Mouse (Mus musculus) MEL (cell line): Measurements from ENCODE around the gene Abhd4. TPM values are rescaled to one million over a fixed set of nuclear protein-coding genes. Genes with fewer than 3 reads are reported as not detected.

Source experiments
- DNase-seq: peaks from one replicate; pipeline ENCODE4 v3.0.0; 2011; ENCODE audit warnings: low read depth, low spot score
- H3K27ac ChIP-seq: 2 replicates; pipeline ENCODE4 v1.5.1; 2012; ENCODE audit warnings: low read depth, mild to moderate bottlenecking, control low read depth, low read length, moderate library complexity; ENCODE audit not compliant: control insufficient read depth
- H3K27me3 ChIP-seq, 2 experiments: fragments of 150-350 bp in 1 of 2; sonication (generic) in 1 of 2; 2 replicates each; pipeline ENCODE4 v1.6.1; 2012; ENCODE audit warnings: low read length in 2 of 2, mild to moderate bottlenecking in 2 of 2, improper control_type of control experiment in 1 of 2, moderate library complexity in 1 of 2; ENCODE audit not compliant: insufficient read depth in 2 of 2, control insufficient read depth in 1 of 2
- H3K36me3 ChIP-seq, 2 experiments: 2 replicates each; pipeline ENCODE4 v1.6.1; 2012 to 2014; ENCODE audit warnings: low read length in 2 of 2, improper control_type of control experiment in 1 of 2, inconsistent platforms in 1 of 2, mild to moderate bottlenecking in 1 of 2; ENCODE audit not compliant: insufficient read depth in 2 of 2, control insufficient read depth in 1 of 2
- H3K4me1 ChIP-seq, 2 experiments: fragments of 150-350 bp in 1 of 2; sonication (generic) in 1 of 2; 2 replicates each; pipeline ENCODE4 v1.6.1; 2012; ENCODE audit warnings: low read length in 2 of 2, improper control_type of control experiment in 1 of 2, mild to moderate bottlenecking in 1 of 2; ENCODE audit not compliant: insufficient read depth in 2 of 2, control insufficient read depth in 1 of 2
- H3K4me3 ChIP-seq, 2 experiments: fragments of 150-350 bp in 1 of 2; sonication (generic) in 1 of 2; 2 replicates each; pipeline ENCODE4 v1.5.1; 2012; ENCODE audit warnings: low read depth in 2 of 2, low read length in 2 of 2, mild to moderate bottlenecking in 2 of 2, moderate library complexity in 2 of 2, control low read depth in 1 of 2, improper control_type of control experiment in 1 of 2; ENCODE audit not compliant: control insufficient read depth in 1 of 2, insufficient read depth in 1 of 2
- H3K79me2 ChIP-seq: 2 replicates; pipeline ENCODE4 v1.6.1; 2012; ENCODE audit warnings: mild to moderate bottlenecking, low read length, moderate library complexity; ENCODE audit not compliant: control insufficient read depth, poor library complexity, insufficient read depth
- H3K9ac ChIP-seq: 2 replicates; pipeline ENCODE4 v1.6.1; 2012; ENCODE audit warnings: low read depth, mild to moderate bottlenecking, control low read depth, low read length, moderate library complexity; ENCODE audit not compliant: control insufficient read depth, poor library complexity, severe bottlenecking
- H3K9me3 ChIP-seq: fragments of 150-350 bp; sonication (generic); replicated peaks from 2 replicates; pipeline ENCODE4 v1.6.1; 2012; ENCODE audit warnings: mild to moderate bottlenecking, low read length, improper control_type of control experiment, moderate library complexity; ENCODE audit not compliant: insufficient read depth
- BHLHE40 ChIP-seq: IDR thresholded peaks from 2 replicates; pipeline ENCODE4 v1.6.1; 2012; ENCODE audit warnings: low read depth, mild to moderate bottlenecking, inconsistent platforms, low read length, improper control_type of control experiment, borderline replicate concordance
- CHD1 ChIP-seq: IDR thresholded peaks from 2 replicates; pipeline ENCODE4 v1.6.1; 2012; ENCODE audit warnings: low read depth, mild to moderate bottlenecking, inconsistent platforms, low read length, improper control_type of control experiment
- CHD2 ChIP-seq: IDR thresholded peaks from 2 replicates; pipeline ENCODE4 v1.6.1; 2011; ENCODE audit warnings: low read length, improper control_type of control experiment
- CTCF ChIP-seq, 3 experiments: IDR thresholded peaks in 2 of 3; conservative IDR thresholded peaks in 1 of 3; 2 replicates each; pipeline ENCODE4 v1.5.1; 2011 to 2012; ENCODE audit warnings: low read length in 3 of 3, low read depth in 2 of 3, mild to moderate bottlenecking in 2 of 3, improper control_type of control experiment in 1 of 3, inconsistent platforms in 1 of 3, mixed read lengths in 1 of 3, moderate library complexity in 1 of 3; ENCODE audit not compliant: control insufficient read depth in 1 of 3, insufficient read depth in 1 of 3, poor library complexity in 1 of 3, severe bottlenecking in 1 of 3
- ELF1 ChIP-seq: IDR thresholded peaks from 2 replicates; pipeline ENCODE4 v1.6.1; 2014; ENCODE audit warnings: low read depth, mild to moderate bottlenecking, inconsistent platforms, low read length, improper control_type of control experiment, moderate library complexity
- EP300 ChIP-seq, 2 experiments: IDR thresholded peaks; 2 replicates each; pipeline ENCODE4 v1.6.1; 2011; ENCODE audit warnings: improper control_type of control experiment in 2 of 2, low read length in 2 of 2, low read depth in 1 of 2, mild to moderate bottlenecking in 1 of 2
- ETS1 ChIP-seq: IDR thresholded peaks from 2 replicates; pipeline ENCODE4 v1.6.1; 2012; ENCODE audit warnings: low read depth, mild to moderate bottlenecking, inconsistent platforms, low read length, improper control_type of control experiment, moderate library complexity
- GATA1 ChIP-seq: IDR thresholded peaks from 2 replicates; pipeline ENCODE4 v1.6.1; 2011; ENCODE audit warnings: low read depth, low read length, improper control_type of control experiment
- HCFC1 ChIP-seq: IDR thresholded peaks from 2 replicates; pipeline ENCODE4 v1.6.1; 2012; ENCODE audit warnings: low read depth, mild to moderate bottlenecking, inconsistent platforms, low read length, improper control_type of control experiment, moderate library complexity
- KAT2A ChIP-seq: conservative IDR thresholded peaks from 2 replicates; pipeline ENCODE4 v1.6.1; 2012; ENCODE audit warnings: low read depth, low read length, improper control_type of control experiment, inconsistent platforms
- MAX ChIP-seq: IDR thresholded peaks from 2 replicates; pipeline ENCODE4 v1.6.1; 2011; ENCODE audit warnings: low read length, improper control_type of control experiment
- MAZ ChIP-seq: IDR thresholded peaks from 2 replicates; pipeline ENCODE4 v1.6.1; 2012; ENCODE audit warnings: low read depth, mild to moderate bottlenecking, inconsistent platforms, low read length, improper control_type of control experiment
- MEF2A ChIP-seq: IDR thresholded peaks from 2 replicates; pipeline ENCODE4 v1.6.1; 2014; ENCODE audit warnings: low read depth, mild to moderate bottlenecking, inconsistent platforms, low read length, improper control_type of control experiment; ENCODE audit not compliant: poor library complexity, insufficient replicate concordance, severe bottlenecking; ENCODE audit errors: extremely low read depth
- MXI1 ChIP-seq: IDR thresholded peaks from 2 replicates; pipeline ENCODE4 v1.6.1; 2011; ENCODE audit warnings: mild to moderate bottlenecking, low read depth, low read length, improper control_type of control experiment
- MYC ChIP-seq: IDR thresholded peaks from 2 replicates; pipeline ENCODE4 v1.6.1; 2011; ENCODE audit warnings: low read depth, mild to moderate bottlenecking, low read length, improper control_type of control experiment, moderate library complexity
- NELFE ChIP-seq: IDR thresholded peaks from 2 replicates; pipeline ENCODE4 v1.6.1; 2011; ENCODE audit warnings: low read depth, low read length, improper control_type of control experiment
- NRF1 ChIP-seq: IDR thresholded peaks from 2 replicates; pipeline ENCODE4 v1.6.1; 2014; ENCODE audit warnings: low read depth, mild to moderate bottlenecking, inconsistent platforms, low read length, improper control_type of control experiment, moderate library complexity; ENCODE audit not compliant: poor library complexity, insufficient read depth, severe bottlenecking
- POLR2A ChIP-seq, 2 experiments: IDR thresholded peaks; 2 replicates each; pipeline ENCODE4 v1.6.1; 2011 to 2012; ENCODE audit warnings: low read length in 2 of 2, mild to moderate bottlenecking in 2 of 2, control low read depth in 1 of 2, improper control_type of control experiment in 1 of 2, low read depth in 1 of 2, moderate library complexity in 1 of 2; ENCODE audit not compliant: control insufficient read depth in 1 of 2, insufficient read depth in 1 of 2, poor library complexity in 1 of 2
- POLR2AphosphoS2 ChIP-seq: IDR thresholded peaks from 2 replicates; pipeline ENCODE4 v1.6.1; 2011; ENCODE audit warnings: low read length, improper control_type of control experiment
- RAD21 ChIP-seq: IDR thresholded peaks from 2 replicates; pipeline ENCODE4 v1.6.1; 2011; ENCODE audit warnings: mild to moderate bottlenecking, low read depth, low read length, improper control_type of control experiment
- RCOR1 ChIP-seq: IDR thresholded peaks from 2 replicates; pipeline ENCODE4 v1.6.1; 2012; ENCODE audit warnings: low read depth, mild to moderate bottlenecking, inconsistent platforms, low read length, improper control_type of control experiment
- SIN3A ChIP-seq: IDR thresholded peaks from 2 replicates; pipeline ENCODE4 v1.6.1; 2012; ENCODE audit warnings: low read length, improper control_type of control experiment, inconsistent platforms
- SMC3 ChIP-seq: IDR thresholded peaks from 2 replicates; pipeline ENCODE4 v1.6.1; 2011; ENCODE audit warnings: low read depth, low read length, improper control_type of control experiment
- TBP ChIP-seq: IDR thresholded peaks from 2 replicates; pipeline ENCODE4 v1.8.0; 2011; ENCODE audit warnings: low read depth, low read length, improper control_type of control experiment
- TCF12 ChIP-seq: IDR thresholded peaks from 2 replicates; pipeline ENCODE4 v1.6.1; 2014; ENCODE audit warnings: low read depth, mild to moderate bottlenecking, inconsistent platforms, low read length, improper control_type of control experiment, moderate library complexity
- ZMIZ1 ChIP-seq: IDR thresholded peaks from 2 replicates; pipeline ENCODE4 v1.6.1; 2012; ENCODE audit warnings: low read depth, mild to moderate bottlenecking, inconsistent platforms, low read length, improper control_type of control experiment, moderate library complexity
- polyA plus RNA-seq, 2 experiments: library from polyadenylated mRNA; stranded (reverse) in 1 of 2; unstranded in 1 of 2; fragments of >175 nt in 1 of 2; fragments of >200 nt in 1 of 2; gene quantifications; 2 replicates each; pipeline versions ENCODE4 v1.2.1 to v1.2.4; 2012; ENCODE audit warnings: low replicate concordance in 2 of 2, low read depth in 1 of 2; ENCODE audit not compliant: insufficient read length in 2 of 2, insufficient read depth in 1 of 2, missing spikeins in 1 of 2
- total RNA-seq: library from RNA; depleted of rRNA; stranded (reverse); fragments of 300-350 nt; gene quantifications from 2 replicates; pipeline ENCODE4 v1.2.3, GENCODE M21; 2012; rRNA removed

The Abhd4 gene
- total RNA-seq = 13.1 and 13.2 TPM in 2 replicates
- polyA plus RNA-seq = 10 to 100 TPM in 1 of 2 experiments, not detected in 1; 32.0 TPM

GRCm38 (mm10) chr14:54253741-54254291 is at the start of gene Abhd4, which contains the start of gene Dad1:
TSS of gene Abhd4 (plus strand) at chr14:54254188.
TSS of gene Dad1 (minus strand) at chr14:54254104.
- peak; percentile 99 for DNase-seq
- peaks cover 0 to 24% of the 10 kb centered on the region in 2 experiments; a peak in 2 of 4 replicates for H3K36me3 ChIP-seq
- TF ChIP-seq KAT2A (peak; percentile 85), CHD1 (no peak), NRF1 (peak; percentile 89), HCFC1 (peak; percentile 94), RCOR1 (no peak), ELF1 (peak; percentile 95), MYC (peak; percentile 68), POLR2AphosphoS2 (peak; percentile 90; the same call in 1 of the 2 replicates), ZMIZ1 (peak; percentile 81; the same call in 1 of the 2 replicates), SMC3 (no peak), MEF2A (no peak), TCF12 (peak; percentile 69; the same call in 1 of the 2 replicates), ETS1 (peak; percentile 70), EP300 (IDR thresholded peaks at IDR 0.05; ENCODE audit: low read depth in 1 of 2, low read length in 2 of 2) (peak in 1 of 2 experiments; percentile 43; a peak in 1 of 4 replicates), GATA1 (peak; percentile 76), CHD2 (no peak), POLR2A (IDR thresholded peaks at IDR 0.05; ENCODE audit: control insufficient read depth in 1 of 2, insufficient read depth in 1 of 2, low read depth in 1 of 2, low read length in 2 of 2, poor library complexity in 1 of 2) (peak; percentile 64 to 96; a peak in 3 of 4 replicates), NELFE (peak; percentile 90), CTCF (IDR thresholded peaks at IDR 0.05 in 2 of 3, conservative IDR thresholded peaks at IDR 0.05 in 1 of 3; ENCODE audit: control insufficient read depth in 1 of 3, insufficient read depth in 1 of 3, low read depth in 2 of 3, low read length in 3 of 3, poor library complexity in 1 of 3, severe bottlenecking in 1 of 3) (0 out of 6 replicates have a peak, but pooled peaks of 1 of the 3 experiments have one; percentile 1), BHLHE40 (no peak), MAX (peak; percentile 57; the same call in 1 of the 2 replicates), MAZ (0 out of 2 replicates have a peak, but pooled peaks have one; percentile 57), RAD21 (no peak), TBP (peak; percentile 80), MXI1 (peak; percentile 94), SIN3A (peak; percentile 100)
- TF ChIP-seq, all 39 proteins: peak for 19
- Histone ChIP-seq H3K27ac (peak within 1 kb of the TSS; percentile 74), H3K9me3 (no peaks in the 10 kb centered on the region), H3K4me1 (peaks cover 5 to 28% of the 10 kb centered on the region in 2 experiments), H3K9ac (peak within 1 kb of the TSS; percentile 83), H3K79me2 (peaks cover 30% of the 10 kb centered on the region), H3K4me3 (peak within 1 kb of the TSS; percentile 79 to 94), H3K27me3 (no peaks in the 10 kb centered on the region)
